Mouse (Mus musculus): ENCODE data around the gene Zfyve19. TPM values are rescaled to one million over a fixed set of nuclear protein-coding genes. Genes with fewer than 3 reads are reported as not detected.

Gene Zfyve19
- polyA plus RNA-seq, 1 experiment from 2014 or later: 40.4 TPM

DNA sequence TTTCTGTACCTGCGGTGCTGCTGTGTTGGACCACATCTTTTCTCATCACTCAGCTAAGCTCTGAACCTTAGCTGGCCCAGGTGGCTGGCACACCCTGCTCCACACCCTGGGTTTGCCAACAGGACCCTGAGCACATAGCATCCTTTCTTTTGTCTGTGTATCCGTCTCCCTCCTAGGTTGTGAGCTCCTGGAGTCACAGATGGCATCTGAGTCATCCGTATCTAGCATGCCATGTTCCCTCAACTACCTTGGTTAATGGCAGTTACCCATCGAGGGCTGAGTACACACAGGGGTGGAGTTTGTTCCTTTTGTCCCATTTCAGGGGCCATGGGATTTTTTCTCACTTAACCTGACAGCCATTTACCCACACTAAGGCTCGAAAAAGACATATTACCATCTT is 42.0 kb downstream of the Zfyve19 start:
- ATAC-seq (no peak), DNase-seq (ENCODE audit: low read depth, low spot score) (no peak)
- ChIA-PET CTCF (interaction anchor here (1.2 to 8.5 kb wide), 5 partner anchors 19 to 50 kb away, joined by 4 to 82 read pairs (median 8); partner anchors contain the start of gene Vps18), POLR2A (interaction anchor here (0.6 to 1.2 kb wide), 2 partner anchors 37 to 1062 kb away, joined by 3 to 7 read pairs; no protein-coding TSS in a partner anchor)
- TF ChIP-seq CTCF (IDR thresholded peaks at IDR 0.05): no peak
- in situ Hi-C loops (cut with MboI; ENCODE audit: low pct_unique_long_range_greater_than_20kb): loop anchor here (5.0 kb wide), 1 partner anchor 37 kb away; the partner anchor contains the start of gene Vps18
- no peaks in the 10 kb centered on the region for H3K27me3 ChIP-seq

DNA sequence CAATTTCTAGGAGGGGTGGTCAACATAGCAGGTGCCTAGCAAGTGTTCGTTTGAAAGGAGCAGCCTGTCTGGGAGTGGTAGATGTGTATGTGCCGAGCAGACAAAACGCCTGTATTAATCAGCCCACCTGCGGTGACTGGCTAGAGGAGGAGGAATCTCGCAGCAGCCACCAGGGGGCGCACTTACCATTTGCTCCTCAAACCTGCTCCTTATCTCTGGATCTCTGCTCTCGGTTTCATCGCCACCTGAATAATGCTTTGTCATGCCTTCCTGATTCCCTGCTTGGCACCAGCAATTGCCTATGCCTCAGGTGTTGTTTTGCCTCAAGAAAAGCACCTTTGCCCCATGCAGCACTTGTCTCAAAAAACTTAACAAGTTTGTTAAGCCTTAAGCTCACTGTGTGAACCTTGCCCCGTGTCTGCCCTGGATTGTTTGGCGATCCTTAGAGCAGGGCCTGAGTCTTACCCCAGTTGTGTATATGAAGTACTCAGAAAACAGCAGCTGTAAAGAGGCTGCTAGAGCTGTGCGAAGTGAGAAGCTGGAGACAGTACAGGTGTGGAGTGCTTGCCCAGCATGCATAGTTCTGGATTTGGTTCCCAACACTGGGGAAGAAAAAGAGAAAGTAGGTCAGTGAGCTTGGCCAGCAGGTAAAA is 42.5 kb downstream of the Zfyve19 start:
- in situ Hi-C loops (cut with MboI; ENCODE audit: low pct_unique_long_range_greater_than_20kb): loop anchor here (5.0 kb wide), 1 partner anchor 36 kb away; the partner anchor contains the start of gene Vps18
- POLR2A ChIA-PET: interaction anchor here (1.0 kb wide), 2 partner anchors 9 to 37 kb away, joined by 3 to 4 read pairs; no protein-coding TSS in a partner anchor
- H3K27me3 ChIP-seq: no peaks in the 10 kb centered on the region
- TF ChIP-seq CTCF (IDR thresholded peaks at IDR 0.05): peak; percentile 96
- no peak for DNase-seq (ENCODE audit: low read depth, low spot score)
- ATAC-seq: no peak
- CTCF ChIA-PET: interaction anchor here (1.0 to 8.5 kb wide), 6 partner anchors 13 to 64 kb away, joined by 4 to 82 read pairs (median 8); partner anchors contain the start of gene Vps18

DNA sequence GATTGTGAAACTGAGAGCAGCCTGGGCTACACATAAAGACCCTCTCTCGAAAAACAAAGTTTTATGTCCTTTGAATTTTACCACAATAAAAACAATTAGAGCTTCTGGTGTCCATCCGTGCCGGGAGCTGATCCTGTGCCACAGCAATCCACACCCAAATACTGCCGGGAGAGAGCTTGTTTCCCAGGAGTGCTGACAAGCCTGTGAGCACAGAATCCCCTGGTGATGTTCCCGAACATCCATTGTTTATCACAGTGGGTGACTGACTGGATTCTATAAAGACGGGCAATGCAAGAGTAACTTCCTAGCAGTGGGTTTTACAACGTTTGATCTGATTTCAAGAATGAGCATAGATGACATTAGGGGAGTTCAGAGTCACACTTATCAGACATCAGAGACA is 46.6 kb downstream of the Zfyve19 start:
- DNase-seq (ENCODE audit: low read depth, low spot score) (no peak), ATAC-seq (no peak)
- POLR2A ChIA-PET: no interaction called here
- TF ChIP-seq CTCF (IDR thresholded peaks at IDR 0.05): no peak
- in situ Hi-C loops (cut with MboI; ENCODE audit: low pct_unique_long_range_greater_than_20kb): loop anchor here (5.0 kb wide), 1 partner anchor 32 kb away; the partner anchor contains the start of gene Vps18
- CTCF ChIA-PET: interaction anchor here (8.5 kb wide), 1 partner anchor 34 kb away, joined by 82 read pairs; the partner anchor contains the start of gene Vps18
- no peaks in the 10 kb centered on the region for H3K27me3 ChIP-seq

DNA sequence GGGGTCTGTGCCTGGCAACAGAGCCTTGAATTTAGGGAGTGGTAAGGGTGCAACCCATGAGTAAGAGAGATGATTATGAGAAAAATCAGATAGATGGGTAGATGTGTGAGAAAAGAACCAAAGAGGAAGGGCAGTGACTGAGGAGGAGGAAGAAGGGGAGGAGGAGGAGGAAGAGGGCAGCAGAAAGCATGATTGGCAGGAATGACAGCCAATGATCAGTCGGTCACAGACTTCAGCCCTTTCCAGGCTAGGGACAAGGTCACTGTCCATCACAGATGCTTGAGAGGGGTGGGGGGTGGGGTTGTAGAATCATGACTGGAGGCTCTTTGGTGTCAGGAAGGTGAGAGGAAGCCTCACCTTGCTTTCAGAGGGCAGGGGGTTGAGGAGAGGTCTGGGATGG is 52.1 kb downstream of the Zfyve19 start:
- in situ Hi-C loops (cut with MboI; ENCODE audit: low pct_unique_long_range_greater_than_20kb): no loop called here
- DNase-seq (ENCODE audit: low read depth, low spot score) (no peak), ATAC-seq (no peak)
- no peak for TF ChIP-seq CTCF (IDR thresholded peaks at IDR 0.05)
- POLR2A ChIA-PET: no interaction called here
- CTCF ChIA-PET: no interaction called here
- H3K27me3 ChIP-seq: no peaks in the 10 kb centered on the region

DNA sequence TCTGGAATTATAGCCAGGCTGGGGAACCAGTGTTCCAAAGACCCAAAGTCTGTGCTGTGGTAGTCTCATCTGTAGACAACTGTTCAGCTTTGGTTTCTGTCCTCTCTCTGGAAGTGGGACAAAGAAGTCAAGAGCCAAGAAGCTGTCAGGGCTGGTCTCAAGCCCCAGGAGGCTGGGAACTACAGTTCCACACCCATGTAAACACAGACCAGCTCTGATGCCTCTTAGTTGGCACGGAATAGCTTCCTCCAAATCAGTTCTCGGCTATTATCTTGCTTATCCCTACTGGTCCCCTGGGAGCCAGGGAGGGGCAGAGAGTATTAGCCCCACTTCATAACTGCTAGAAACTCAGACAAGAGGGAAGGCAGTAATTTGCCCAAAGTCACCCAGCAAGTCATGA is 52.9 kb downstream of the Zfyve19 start:
- H3K27me3 ChIP-seq: no peaks in the 10 kb centered on the region
- TF ChIP-seq CTCF (IDR thresholded peaks at IDR 0.05): no peak
- ChIA-PET CTCF (no interaction called here), POLR2A (no interaction called here)
- DNase-seq (ENCODE audit: low read depth, low spot score) (no peak), ATAC-seq (no peak)
- in situ Hi-C loops (cut with MboI; ENCODE audit: low pct_unique_long_range_greater_than_20kb): no loop called here

DNA sequence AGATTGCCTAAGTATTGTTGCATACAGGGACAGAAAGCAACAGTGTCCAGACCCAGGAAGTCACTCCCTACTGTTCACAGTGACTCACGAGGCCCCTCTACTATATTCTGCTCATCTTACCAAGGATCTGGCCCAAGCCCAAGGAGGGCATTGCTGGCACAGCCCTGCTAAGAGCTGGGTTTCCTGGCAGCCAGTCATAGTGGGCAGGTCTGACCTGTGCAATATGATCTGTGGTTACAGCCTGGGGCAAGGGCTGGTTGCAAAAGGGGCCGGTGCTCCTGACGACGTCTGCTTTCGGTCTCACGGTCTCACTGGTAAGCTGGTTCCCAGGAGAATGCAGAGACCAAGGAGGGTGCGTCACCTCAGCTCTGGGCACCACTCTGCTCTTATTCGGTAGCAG is 54.6 kb downstream of the Zfyve19 start:
- in situ Hi-C loops (cut with MboI; ENCODE audit: low pct_unique_long_range_greater_than_20kb): no loop called here
- ATAC-seq: peak; percentile 90

DNA sequence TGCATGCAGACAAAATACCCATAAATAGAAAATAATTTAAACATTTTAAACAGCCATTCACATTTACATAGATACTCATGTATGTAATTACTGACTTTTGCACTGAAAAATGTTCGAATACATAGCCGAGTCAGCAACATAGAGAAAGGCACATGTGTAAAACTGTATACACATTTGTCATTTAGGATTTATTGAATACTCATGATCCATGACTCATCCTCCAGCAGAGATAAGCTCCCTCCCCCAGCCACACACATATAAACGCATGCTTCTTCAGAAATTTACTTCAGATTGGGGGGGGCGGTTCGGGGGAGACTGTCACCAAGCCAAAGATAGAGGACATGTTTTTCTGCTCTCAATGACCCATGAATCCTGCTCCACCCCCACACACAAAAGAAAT is 55.4 kb downstream of the Zfyve19 start:
- ChIA-PET POLR2A (interaction anchor here (0.5 to 0.9 kb wide), 2 partner anchors 25 to 198 kb away, joined by 3 to 4 read pairs; partner anchors contain the start of gene Vps18), CTCF (interaction anchor here (1.7 to 3.7 kb wide), 2 partner anchors 12 to 24 kb away, joined by 9 to 24 read pairs; partner anchors contain the start of gene Vps18)
- no peak for TF ChIP-seq CTCF (IDR thresholded peaks at IDR 0.05)
- DNase-seq (ENCODE audit: low read depth, low spot score): no peak
- no peak for ATAC-seq
- H3K27me3 ChIP-seq: no peaks in the 10 kb centered on the region
- in situ Hi-C loops (cut with MboI; ENCODE audit: low pct_unique_long_range_greater_than_20kb): no loop called here

More for the DNA sequence above, 54.6 kb downstream of the Zfyve19 start:
- ChIA-PET POLR2A (interaction anchor here (1.0 kb wide), 1 partner anchor 20 kb away, joined by 3 read pairs; no protein-coding TSS in a partner anchor), CTCF (interaction anchor here (1.7 to 3.7 kb wide), 2 partner anchors 11 to 25 kb away, joined by 9 to 24 read pairs; partner anchors contain the start of gene Vps18)
- peak; percentile 92 for DNase-seq (ENCODE audit: low read depth, low spot score)
- H3K27me3 ChIP-seq: no peaks in the 10 kb centered on the region
- TF ChIP-seq CTCF (IDR thresholded peaks at IDR 0.05): no peak

Other genes with a start within 250 kb of the Zfyve19 start
- 26.6 TPM for gene Ccdc32, start 179.2 kb upstream of the Zfyve19 start, polyA plus RNA-seq (2021)
- gene Rpusd2, start 173.8 kb upstream of the Zfyve19 start, polyA plus RNA-seq (2021): 5.2 TPM
- gene Knl1, start 161.5 kb upstream of the Zfyve19 start, polyA plus RNA-seq (2021): 9.3 TPM
- 24.6 TPM for gene Rad51, start 95.8 kb upstream of the Zfyve19 start, polyA plus RNA-seq (2021)
- gene Rmdn3, start 51.6 kb upstream of the Zfyve19 start, polyA plus RNA-seq (2021): 31.7 TPM
- 27.5 TPM for gene Gchfr, start 40.8 kb upstream of the Zfyve19 start, polyA plus RNA-seq (2021)
- 6.4 TPM for gene Gm14137, start 34.1 kb upstream of the Zfyve19 start, polyA plus RNA-seq (2021)
- gene Dnajc17, start 178 bp downstream of the Zfyve19 start, polyA plus RNA-seq (2021): 18.6 TPM
- gene Ppp1r14d, start 21.3 kb downstream of the Zfyve19 start, polyA plus RNA-seq (2021): not detected
- 4.5 TPM for gene Spint1, start 28.7 kb downstream of the Zfyve19 start, polyA plus RNA-seq (2021)
- 2.2 TPM for gene Rhov, start 62.7 kb downstream of the Zfyve19 start, polyA plus RNA-seq (2021)
- 25.3 TPM for gene Vps18, start 80.1 kb downstream of the Zfyve19 start, polyA plus RNA-seq (2021)
- gene Dll4, start 117.2 kb downstream of the Zfyve19 start, polyA plus RNA-seq (2021): 3.2 TPM
- gene Chac1, start 142.6 kb downstream of the Zfyve19 start, polyA plus RNA-seq (2021): 34.2 TPM